Mouse (Mus musculus) cerebellum, adult 11-12 months (tissue): Measurements from ENCODE around the gene Mlx.

ENCODE experiments used
- DNase-seq: peaks from one replicate; pipeline ENCODE4 v3.0.0; 2022

The Mlx gene

GRCm38 (mm10) chr11:101086756-101087681, at the start of gene Mlx:
Gene Mlx, plus strand, starts transcription at chr11:101087277.
- peak; percentile 90 for DNase-seq

GRCm38 (mm10) chr11:101037795-101038194, 49.3 kb upstream of the Mlx start:
- no peak for DNase-seq

- DNase-seq = no peak
Measured at GRCm38 (mm10) chr11:101045826-101046225, 41.3 kb upstream of the Mlx start.

- DNase-seq = no peak
Measured at GRCm38 (mm10) chr11:101046440-101046839, 40.6 kb upstream of the Mlx start.

- no peak for DNase-seq
Measured at GRCm38 (mm10) chr11:101047502-101047901, 39.6 kb upstream of the Mlx start.

GRCm38 (mm10) chr11:101050359-101050758, 36.7 kb upstream of the Mlx start:
- peak; percentile 84 for DNase-seq

- DNase-seq = peak; percentile 62
Measured at GRCm38 (mm10) chr11:101051051-101051493, 36.0 kb upstream of the Mlx start.

- DNase-seq = no peak
Measured at GRCm38 (mm10) chr11:101051617-101052016, 35.5 kb upstream of the Mlx start.

GRCm38 (mm10) chr11:101052751-101053473, 34.2 kb upstream of the Mlx start:
- DNase-seq = no peak

GRCm38 (mm10) chr11:101053974-101054373, 33.1 kb upstream of the Mlx start:
- no peak for DNase-seq

- peak; percentile 38 for DNase-seq
Measured at GRCm38 (mm10) chr11:101055418-101055817, 31.7 kb upstream of the Mlx start.

GRCm38 (mm10) chr11:101056885-101057284, 30.2 kb upstream of the Mlx start:
- no peak for DNase-seq

GRCm38 (mm10) chr11:101057860-101058259, 29.2 kb upstream of the Mlx start:
- DNase-seq = peak; percentile 87

GRCm38 (mm10) chr11:101058726-101059125, 28.4 kb upstream of the Mlx start:
- DNase-seq = no peak

- DNase-seq = no peak
Measured at GRCm38 (mm10) chr11:101059473-101059872, 27.6 kb upstream of the Mlx start.

- DNase-seq = peak; percentile 57
Measured at GRCm38 (mm10) chr11:101060126-101060525, 27.0 kb upstream of the Mlx start.

- DNase-seq = peak; percentile 22
Measured at GRCm38 (mm10) chr11:101061049-101061448, 26.0 kb upstream of the Mlx start.

- DNase-seq = peak; percentile 38
Measured at GRCm38 (mm10) chr11:101062165-101062884, 24.8 kb upstream of the Mlx start.

GRCm38 (mm10) chr11:101062971-101063675, 24.0 kb upstream of the Mlx start:
- peak; percentile 54 for DNase-seq

GRCm38 (mm10) chr11:101063676-101064327, 23.3 kb upstream of the Mlx start:
- DNase-seq = peak; percentile 77

GRCm38 (mm10) chr11:101064462-101064861, 22.6 kb upstream of the Mlx start:
- DNase-seq = peak; percentile 21

GRCm38 (mm10) chr11:101065002-101065401, 22.1 kb upstream of the Mlx start:
- DNase-seq = no peak
